Mouse (Mus musculus) neural tube, embryonic 14.5 days (tissue): ENCODE data around the gene Tmem120b. TPM values are rescaled to one million over a fixed set of nuclear protein-coding genes. Genes with fewer than 3 reads are reported as not detected.

Experiments
- ATAC-seq: fragments of 200-750 bp; cut with Nextera tagmentation; 2 replicates; pipeline ENCODE4 v1.8.0; 2017; ENCODE audit warnings: low read depth, mild to moderate bottlenecking, moderate TSS enrichment, moderate library complexity
- H3K27ac ChIP-seq: fragments of 300-500 bp; sonication (generic); 2 replicates; pipeline ENCODE4 v1.5.1; 2014; ENCODE audit warnings: low read depth, mild to moderate bottlenecking, control low read depth, low read length, moderate library complexity, mixed read lengths
- H3K27me3 ChIP-seq: fragments of 300-500 bp; sonication (generic); 2 replicates; pipeline ENCODE4 v1.6.1; 2014; ENCODE audit warnings: low read length; ENCODE audit not compliant: control insufficient read depth, insufficient read depth
- H3K36me3 ChIP-seq: fragments of 300-500 bp; sonication (generic); 2 replicates; pipeline ENCODE4 v1.6.1; 2014; ENCODE audit warnings: low read length, mixed read lengths; ENCODE audit not compliant: control insufficient read depth, insufficient read depth
- H3K4me1 ChIP-seq: fragments of 300-500 bp; sonication (generic); 2 replicates; pipeline ENCODE4 v1.6.1; 2014; ENCODE audit warnings: low read length; ENCODE audit not compliant: control insufficient read depth, insufficient read depth
- H3K4me2 ChIP-seq: fragments of 300-500 bp; sonication (generic); 2 replicates; pipeline ENCODE4 v1.6.1; 2014; ENCODE audit warnings: mild to moderate bottlenecking, low read depth, low read length, control low read depth
- H3K4me3 ChIP-seq: fragments of 300-500 bp; sonication (generic); 2 replicates; pipeline ENCODE4 v1.5.1; 2014; ENCODE audit warnings: low read depth, low read length, control low read depth, mixed read lengths
- H3K9ac ChIP-seq: fragments of 300-500 bp; sonication (generic); replicated peaks from 2 replicates; pipeline ENCODE4 v1.6.1; 2014; ENCODE audit warnings: low read depth, mild to moderate bottlenecking, control low read depth, low read length, mixed read lengths
- H3K9me3 ChIP-seq: fragments of 300-500 bp; sonication (generic); 2 replicates; pipeline ENCODE4 v1.6.1; 2016; ENCODE audit warnings: low read length; ENCODE audit not compliant: control insufficient read depth
- WGBS: fragments of 180-500 bp; shearing (Covaris S2); extraction: QIAGEN DNeasy Blood & Tissue Kit; methylation state at CpG from one replicate; pipeline ENCODE4 v1.1.7; 2014; 5-methylcytosine and 5-hydroxymethylcytosine counted together
- polyA plus RNA-seq: library from polyadenylated mRNA; unstranded; fragments of >200 nt; fragmentation: Nextera tagmentation; extraction: Ambion mirVana; gene quantifications from 2 replicates; pipeline ENCODE4 v1.2.1, GENCODE M21; 2014

Gene Tmem120b
- polyA plus RNA-seq, 1 experiment from 2014 or later = 15.6 TPM

DNA sequence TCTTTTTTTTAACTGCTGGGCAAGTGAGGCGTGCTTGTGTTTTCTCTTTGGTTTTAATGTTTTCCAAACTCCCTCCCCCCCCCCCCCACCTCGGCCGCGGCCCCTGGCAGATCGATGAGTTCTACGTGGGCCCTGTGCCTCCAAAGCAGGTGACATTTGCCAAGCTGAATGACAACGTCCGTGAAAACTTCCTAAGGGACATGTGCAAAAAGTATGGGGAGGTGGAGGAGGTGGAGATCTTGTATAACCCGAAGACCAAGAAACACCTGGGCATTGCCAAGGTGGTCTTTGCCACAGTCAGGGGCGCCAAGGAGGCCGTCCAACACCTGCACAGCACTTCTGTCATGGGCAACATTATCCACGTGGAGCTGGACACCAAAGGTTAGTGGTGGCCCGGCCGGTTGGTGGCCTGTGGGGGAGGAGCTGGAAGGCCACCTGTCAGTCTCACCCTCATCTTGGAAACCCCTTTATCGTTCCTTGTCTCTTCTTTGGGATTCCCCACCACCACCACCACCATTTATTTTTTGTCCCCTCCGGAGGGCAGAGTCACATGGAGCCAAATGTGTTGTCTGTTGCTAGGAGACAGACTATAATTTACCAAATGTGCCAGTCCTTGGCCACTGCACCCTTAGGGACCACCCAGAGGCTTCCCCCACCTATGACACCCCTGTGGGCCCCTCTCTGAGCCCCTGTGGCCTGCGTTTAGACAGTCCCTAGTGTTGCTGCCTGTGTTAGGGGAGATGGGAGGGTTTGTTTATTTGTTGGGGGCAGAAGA lies 75.9 kb downstream of the Tmem120b start:
- H3K9ac ChIP-seq = peak overlapping the region; percentile 100; the same call in 1 of the 2 replicates
- WGBS = 5% methylated on average over 17 of the region's 17 CpGs
- peaks cover 41% of the 10 kb centered on the region for H3K4me1 ChIP-seq
- peaks cover 28% of the 10 kb centered on the region for H3K36me3 ChIP-seq
- H3K4me2 ChIP-seq = peak overlapping the region; percentile 100
- H3K27ac ChIP-seq = no peak overlapping the region; the same call in 1 of the 2 replicates
- ATAC-seq = no peak
- H3K9me3 ChIP-seq = no peaks in the 10 kb centered on the region
- H3K4me3 ChIP-seq = peak overlapping the region; percentile 92
- no peaks in the 10 kb centered on the region for H3K27me3 ChIP-seq

DNA sequence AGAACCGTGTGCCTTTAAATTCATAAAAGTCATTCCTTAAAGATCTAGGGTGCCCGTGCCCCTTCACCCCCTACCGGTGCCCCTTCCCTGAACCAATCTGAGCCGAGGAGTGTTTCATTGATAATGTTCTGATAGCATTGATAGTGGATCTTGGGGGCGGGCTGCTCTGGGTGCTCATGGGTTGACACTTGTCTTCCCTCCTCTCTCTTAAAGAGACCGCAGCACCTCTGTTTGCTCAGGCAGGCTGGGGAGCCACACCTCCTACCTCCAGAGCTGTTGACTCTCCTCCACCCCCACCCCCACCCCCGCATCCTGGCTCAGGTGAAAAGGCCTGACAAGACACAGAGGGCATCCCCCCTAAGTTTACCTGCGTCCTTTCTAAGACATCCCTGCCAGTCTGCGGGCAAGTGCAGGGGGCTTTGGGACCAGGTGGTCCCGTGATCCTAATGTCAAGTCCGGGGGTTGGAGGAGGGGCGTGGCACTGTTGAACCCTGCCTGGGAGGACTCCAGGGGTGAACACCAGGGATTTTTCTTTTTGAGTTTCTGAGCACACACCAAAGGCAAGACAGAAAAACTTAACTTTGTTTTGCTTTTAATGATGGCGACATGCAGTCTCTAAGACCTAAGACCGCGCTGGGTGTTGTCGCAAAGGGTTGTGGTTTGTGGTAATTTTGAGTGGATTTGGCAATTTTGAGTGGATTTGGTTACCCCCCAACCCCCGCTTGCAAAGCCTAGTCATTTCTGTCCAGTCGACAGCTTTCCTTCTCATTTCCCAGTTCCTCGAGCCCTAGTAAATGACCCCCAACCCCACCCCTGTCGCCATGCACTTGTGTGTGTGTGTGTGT lies 76.8 kb downstream of the Tmem120b start:
- Histone ChIP-seq H3K27ac (no peak overlapping the region), H3K4me1 (peaks cover 47% of the 10 kb centered on the region), H3K9ac (peak overlapping the region; percentile 25; the same call in 1 of the 2 replicates), H3K4me3 (peak overlapping the region; percentile 92), H3K36me3 (peaks cover 30% of the 10 kb centered on the region), H3K27me3 (no peaks in the 10 kb centered on the region), H3K4me2 (peak overlapping the region; percentile 100), H3K9me3 (no peaks in the 10 kb centered on the region)
- ATAC-seq = no peak
- 36% methylated on average over 20 of the region's 20 CpGs for WGBS

DNA sequence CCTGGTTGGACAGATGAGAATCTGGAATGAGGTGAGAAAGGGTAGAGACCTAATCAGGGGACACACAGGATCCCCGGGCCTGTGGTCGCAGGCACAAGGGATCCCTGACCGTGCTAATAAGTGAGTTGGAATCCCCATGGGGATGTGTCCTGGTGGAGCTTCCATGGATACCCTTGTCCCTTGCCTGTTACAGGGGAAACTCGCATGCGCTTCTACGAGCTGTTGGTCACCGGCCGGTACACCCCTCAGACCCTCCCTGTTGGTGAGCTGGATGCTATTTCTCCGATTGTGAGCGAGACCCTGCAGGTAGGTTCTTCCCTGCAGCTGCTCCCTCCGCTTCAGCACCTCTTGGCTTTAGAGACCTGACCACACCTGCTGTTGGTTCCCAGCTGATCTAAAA lies 78.1 kb downstream of the Tmem120b start:
- no peak overlapping the region for H3K27ac ChIP-seq
- H3K4me3 ChIP-seq = no peak overlapping the region
- no peak overlapping the region for H3K9ac ChIP-seq
- no peaks in the 10 kb centered on the region for H3K9me3 ChIP-seq
- H3K27me3 ChIP-seq = no peaks in the 10 kb centered on the region
- no peak overlapping the region for H3K4me2 ChIP-seq
- H3K36me3 ChIP-seq = peaks cover 31% of the 10 kb centered on the region
- peaks cover 61% of the 10 kb centered on the region for H3K4me1 ChIP-seq
- 87% methylated on average over 11 of the region's 11 CpGs for WGBS
- no peak for ATAC-seq

DNA sequence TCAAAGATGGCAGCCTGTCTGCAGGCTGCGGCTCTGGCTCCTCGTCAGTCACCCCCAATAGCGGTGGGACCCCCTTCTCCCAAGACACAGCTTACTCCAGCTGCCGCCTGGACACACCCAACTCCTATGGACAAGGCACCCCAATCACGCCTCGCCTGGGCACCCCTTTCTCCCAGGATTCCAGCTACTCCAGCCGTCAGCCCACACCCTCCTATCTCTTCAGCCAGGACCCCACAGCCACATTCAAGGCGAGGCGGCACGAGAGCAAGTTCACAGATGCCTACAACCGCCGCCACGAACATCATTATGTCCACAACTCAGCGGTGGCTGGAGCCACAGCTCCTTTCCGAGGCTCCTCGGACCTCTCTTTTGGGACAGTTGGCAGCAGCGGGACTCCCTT lies 79.4 kb downstream of the Tmem120b start:
- no peak for ATAC-seq
- 85% methylated on average over 17 of the region's 17 CpGs for WGBS
- no peaks in the 10 kb centered on the region for H3K27me3 ChIP-seq
- H3K4me1 ChIP-seq = peaks cover 62% of the 10 kb centered on the region
- no peak overlapping the region for H3K9ac ChIP-seq
- no peak overlapping the region for H3K27ac ChIP-seq
- H3K4me2 ChIP-seq = no peak overlapping the region
- no peaks in the 10 kb centered on the region for H3K9me3 ChIP-seq
- no peak overlapping the region for H3K4me3 ChIP-seq
- H3K36me3 ChIP-seq = peaks cover 41% of the 10 kb centered on the region

DNA sequence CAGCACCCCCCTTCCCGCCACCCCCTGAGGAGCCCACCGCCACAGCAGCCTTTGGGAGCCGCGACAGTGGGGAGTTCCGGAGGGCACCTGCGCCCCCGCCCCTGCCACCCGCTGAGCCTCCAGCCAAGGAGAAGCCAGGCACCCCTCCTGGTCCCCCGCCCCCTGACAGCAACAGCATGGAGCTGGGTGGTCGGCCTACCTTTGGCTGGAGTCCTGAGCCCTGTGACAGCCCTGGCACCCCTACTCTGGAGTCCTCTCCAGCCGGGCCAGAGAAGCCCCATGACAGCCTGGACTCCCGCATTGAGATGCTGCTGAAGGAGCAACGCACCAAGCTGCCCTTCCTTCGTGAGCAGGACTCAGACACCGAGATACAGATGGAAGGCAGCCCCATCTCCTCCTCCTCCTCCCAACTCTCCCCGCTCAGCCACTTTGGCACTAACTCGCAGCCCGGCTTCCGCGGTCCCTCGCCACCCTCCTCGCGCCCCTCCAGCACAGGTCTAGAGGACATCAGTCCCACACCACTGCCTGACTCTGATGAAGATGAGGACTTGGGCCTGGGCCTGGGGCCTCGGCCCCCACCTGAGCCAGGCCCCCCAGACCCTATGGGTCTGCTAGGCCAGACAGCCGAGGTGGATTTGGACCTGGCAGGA lies 80.0 kb downstream of the Tmem120b start:
- Histone ChIP-seq H3K4me3 (no peak overlapping the region), H3K4me2 (no peak overlapping the region), H3K36me3 (peaks cover 45% of the 10 kb centered on the region), H3K27ac (no peak overlapping the region), H3K27me3 (no peaks in the 10 kb centered on the region), H3K9me3 (no peaks in the 10 kb centered on the region), H3K4me1 (peaks cover 62% of the 10 kb centered on the region), H3K9ac (no peak overlapping the region; the same call in 1 of the 2 replicates)
- WGBS = 83% methylated on average over 24 of the region's 25 CpGs
- no peak for ATAC-seq

DNA sequence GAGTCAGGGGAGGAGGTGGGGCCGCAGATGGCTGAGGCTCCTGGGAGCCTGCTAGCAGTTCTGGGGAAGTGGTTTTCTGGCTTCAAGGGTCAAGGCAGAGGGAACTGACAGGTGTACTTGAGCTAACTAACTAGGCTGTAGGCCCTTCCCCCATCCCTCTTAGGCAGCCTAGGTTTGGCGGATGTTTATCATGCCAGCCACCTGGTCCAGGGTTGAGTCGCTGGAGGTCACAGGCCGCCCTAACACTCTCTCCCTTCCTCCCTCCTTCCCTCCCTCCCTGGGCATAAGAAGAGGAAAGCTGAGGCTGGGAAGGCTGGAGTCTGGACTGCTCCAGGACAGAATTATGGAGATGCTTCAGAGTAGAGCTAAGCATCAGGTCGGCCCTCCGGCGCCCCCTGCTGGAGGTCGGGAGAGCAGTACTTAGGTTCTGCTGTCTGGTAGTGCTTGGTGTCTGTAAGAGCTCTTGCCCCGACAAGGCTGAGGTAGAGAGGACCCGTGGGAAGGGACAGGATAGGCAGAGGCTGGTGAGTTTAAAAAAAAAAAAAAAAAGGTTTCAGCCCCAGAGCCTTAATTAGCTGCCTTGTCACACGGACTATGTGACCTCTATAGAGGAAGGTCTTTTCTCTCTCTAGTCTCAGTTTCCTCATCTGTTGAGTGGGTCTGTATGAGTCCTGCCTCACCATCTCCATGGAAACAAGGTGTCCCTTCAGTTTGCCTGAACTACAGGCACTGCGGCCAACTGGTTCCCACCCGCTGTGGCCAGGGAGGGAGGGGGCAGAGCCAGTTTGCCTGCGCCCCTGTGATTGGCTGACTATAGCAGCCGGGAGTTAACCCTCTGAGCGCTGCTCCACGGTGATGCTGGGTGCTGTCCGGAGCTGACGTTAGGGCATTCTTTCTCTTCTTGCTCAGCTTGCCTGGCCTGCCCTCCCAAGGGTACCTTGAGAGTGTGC lies 81.5 kb downstream of the Tmem120b start:
- H3K27ac ChIP-seq = no peak overlapping the region
- H3K9ac ChIP-seq = no peak overlapping the region
- H3K36me3 ChIP-seq = peaks cover 56% of the 10 kb centered on the region
- H3K4me2 ChIP-seq = peak overlapping the region; percentile 65
- H3K4me1 ChIP-seq = peaks cover 49% of the 10 kb centered on the region
- no peaks in the 10 kb centered on the region for H3K27me3 ChIP-seq
- H3K4me3 ChIP-seq = peak overlapping the region; percentile 36
- H3K9me3 ChIP-seq = no peaks in the 10 kb centered on the region
- ATAC-seq = peak; percentile 86
- WGBS = 11% methylated on average over 19 of the region's 19 CpGs

DNA sequence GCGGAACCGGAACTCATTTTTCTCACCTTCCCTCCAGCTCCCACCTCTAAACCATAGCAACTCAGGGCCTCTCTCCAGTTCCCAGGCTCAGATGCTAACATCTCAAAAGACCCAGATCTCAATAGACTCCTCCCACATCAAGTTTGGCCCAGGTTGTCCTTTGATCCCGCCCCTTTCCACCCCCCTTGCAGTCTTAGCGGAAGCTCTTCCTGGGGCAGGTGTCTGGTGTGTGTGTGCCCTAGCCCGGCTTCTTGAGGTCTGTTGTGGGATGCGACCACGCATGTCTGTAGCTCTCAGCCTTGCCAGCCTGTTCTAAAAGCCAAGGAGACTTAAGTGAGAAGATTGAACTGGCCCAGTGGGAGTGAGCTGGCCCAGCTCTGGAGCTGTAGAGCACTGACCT lies 82.4 kb downstream of the Tmem120b start:
- Histone ChIP-seq H3K27ac (no peak overlapping the region), H3K9ac (peak overlapping the region; percentile 21; the same call in 1 of the 2 replicates), H3K4me2 (peak overlapping the region; percentile 65), H3K4me3 (peak overlapping the region; percentile 36), H3K4me1 (peaks cover 40% of the 10 kb centered on the region), H3K36me3 (peaks cover 58% of the 10 kb centered on the region), H3K27me3 (no peaks in the 10 kb centered on the region), H3K9me3 (no peaks in the 10 kb centered on the region)
- ATAC-seq = no peak
- 46% methylated on average over 7 of the region's 7 CpGs for WGBS

DNA sequence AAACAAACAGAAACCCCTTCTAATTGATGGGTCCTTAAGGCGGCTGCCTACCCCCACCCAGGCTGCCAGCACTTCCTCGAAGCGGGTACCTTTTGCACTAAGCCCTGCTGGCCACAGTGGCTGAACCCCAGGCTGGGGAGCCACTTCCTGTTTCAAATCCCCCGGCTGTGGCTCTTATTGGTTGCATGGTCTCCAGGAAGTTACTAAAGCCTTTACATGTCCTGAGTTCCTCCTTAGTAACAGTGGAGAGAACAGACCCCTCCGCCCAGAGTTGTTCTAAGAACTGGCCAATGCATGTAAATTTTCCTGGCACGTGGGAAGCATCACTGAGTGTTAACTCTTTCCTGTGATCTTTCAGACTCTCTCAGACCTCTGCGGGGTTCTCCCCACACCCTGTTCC lies 82.9 kb downstream of the Tmem120b start:
- H3K27me3 ChIP-seq = no peaks in the 10 kb centered on the region
- H3K4me1 ChIP-seq = peaks cover 37% of the 10 kb centered on the region
- peak overlapping the region; percentile 36 for H3K4me3 ChIP-seq
- WGBS = 36% methylated on average over 7 of the region's 7 CpGs
- no peaks in the 10 kb centered on the region for H3K9me3 ChIP-seq
- no peak overlapping the region for H3K27ac ChIP-seq
- H3K4me2 ChIP-seq = peak overlapping the region; percentile 65
- ATAC-seq = no peak
- H3K36me3 ChIP-seq = peaks cover 58% of the 10 kb centered on the region
- peak overlapping the region; percentile 8; the same call in 1 of the 2 replicates for H3K9ac ChIP-seq
